Mouse (Mus musculus): ENCODE measurements around the gene Olfr1357.

DNA sequence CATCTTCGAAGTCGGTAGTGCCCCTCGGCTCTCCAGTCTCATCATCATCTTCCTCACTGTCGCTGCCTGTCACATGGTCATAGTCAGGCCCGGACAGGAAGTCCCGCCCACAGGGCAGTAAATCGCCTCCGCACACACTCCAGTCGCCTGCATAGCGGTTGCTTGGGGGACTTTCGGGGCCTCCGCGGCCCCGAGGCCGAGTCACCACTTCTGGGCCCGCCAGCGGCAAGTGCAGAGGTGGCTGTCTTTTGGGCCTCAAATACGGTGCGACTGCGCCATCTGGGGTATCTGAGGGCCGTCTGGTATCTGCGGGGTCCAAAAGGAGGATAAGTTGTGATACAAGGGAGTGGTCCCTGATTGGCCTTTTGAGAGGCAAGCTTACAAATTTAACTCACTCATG lies 32.3 kb downstream of the Olfr1357 start:
- TF ChIP-seq CTCF (IDR thresholded peaks at IDR 0.05; ENCODE audit: low read depth) (no peak), EP300 (IDR thresholded peaks at IDR 0.05; ENCODE audit: low read depth) (no peak)
